Mouse (Mus musculus) ES-Bruce4 (cell line): ENCODE results near the gene Fryl. TPM values are rescaled to one million over a fixed set of nuclear protein-coding genes. Genes with fewer than 3 reads are reported as not detected.
"Not testable (repeated sequence)": the region's sequence is repeated elsewhere in the genome, so short reads cannot be mapped to it uniquely, and the experiment has no call there.

Source experiments
- H3K27ac ChIP-seq: 2 replicates; pipeline ENCODE4 v1.5.1; 2012; ENCODE audit warnings: low read length, inconsistent platforms; ENCODE audit not compliant: insufficient read depth
- H3K27me3 ChIP-seq: 2 replicates; pipeline ENCODE4 v1.6.1; 2012; ENCODE audit warnings: mild to moderate bottlenecking, low read length, inconsistent platforms; ENCODE audit not compliant: control insufficient read depth, poor library complexity, insufficient read depth, severe bottlenecking
- H3K36me3 ChIP-seq: 2 replicates; pipeline ENCODE4 v1.6.1; 2012; ENCODE audit warnings: inconsistent platforms, mild to moderate bottlenecking, low read length, moderate library complexity; ENCODE audit not compliant: control insufficient read depth, poor library complexity, insufficient read depth, severe bottlenecking
- H3K4me1 ChIP-seq: one replicate; pipeline ENCODE4 v1.8.1; 2011; ENCODE audit warnings: low read length; ENCODE audit not compliant: control insufficient read depth, insufficient read depth
- H3K4me3 ChIP-seq: 2 replicates; pipeline ENCODE4 v1.5.1; 2011; ENCODE audit warnings: low read depth, mild to moderate bottlenecking, low read length
- H3K9ac ChIP-seq: 2 replicates; pipeline ENCODE4 v1.6.1; 2012; ENCODE audit warnings: low read depth, mild to moderate bottlenecking, inconsistent platforms; ENCODE audit not compliant: poor library complexity, severe bottlenecking
- H3K9me3 ChIP-seq: replicated peaks from 2 replicates; pipeline ENCODE4 v1.6.1; 2012; ENCODE audit warnings: mild to moderate bottlenecking, low read length, inconsistent platforms; ENCODE audit not compliant: control insufficient read depth, poor library complexity, insufficient read depth, severe bottlenecking
- CTCF ChIP-seq: IDR thresholded peaks from one replicate; pipeline ENCODE4 v1.8.1; 2011; ENCODE audit warnings: low read depth, low read length
- EP300 ChIP-seq: IDR thresholded peaks from 2 replicates; pipeline ENCODE4 v1.6.1; 2011; ENCODE audit warnings: low read depth, low read length; ENCODE audit not compliant: insufficient read depth
- POLR2A ChIP-seq: IDR thresholded peaks from one replicate; pipeline ENCODE4 v1.8.1; 2011; ENCODE audit warnings: low read length; ENCODE audit not compliant: insufficient read depth
- polyA plus RNA-seq: library from polyadenylated mRNA; stranded (reverse); fragments of >200 nt; gene quantifications from 2 replicates; pipeline ENCODE4 v1.2.4, GENCODE M21; 2011; ENCODE audit warnings: low read depth; ENCODE audit not compliant: missing spikeins, insufficient read depth, insufficient read length

Fryl gene
- polyA plus RNA-seq, 1 experiment: 94.8 TPM

GRCm38 (mm10) chr5:73008230-73008629 is 248.2 kb downstream of the Fryl start:
- H3K36me3 ChIP-seq, H3K27me3 ChIP-seq, H3K9me3 ChIP-seq, H3K9ac ChIP-seq, H3K4me1 ChIP-seq, H3K27ac ChIP-seq, H3K4me3 ChIP-seq: not testable (repeated sequence)
- TF ChIP-seq CTCF: peak; percentile 44

GRCm38 (mm10) chr5:73007582-73007959 is 248.8 kb downstream of the Fryl start:
- H3K4me1 ChIP-seq: no peaks in the 10 kb centered on the region
- H3K9ac ChIP-seq: no peak overlapping the region
- no peaks in the 10 kb centered on the region for H3K36me3 ChIP-seq
- H3K27me3 ChIP-seq: peaks cover 6% of the 10 kb centered on the region
- no peak overlapping the region for H3K27ac ChIP-seq
- no peaks in the 10 kb centered on the region for H3K9me3 ChIP-seq
- TF ChIP-seq POLR2A (no peak), EP300 (no peak), CTCF (no peak)
- H3K4me3 ChIP-seq: peak overlapping the region; percentile 61; the same call in 1 of the 2 replicates

GRCm38 (mm10) chr5:73006784-73007581 is 249.4 kb downstream of the Fryl start, which contains the start of gene Slc10a4:
Slc10a4 (plus strand) TSS chr5:73006883.
- Histone ChIP-seq H3K27ac (no peak within 1 kb of the TSS), H3K27me3 (peaks cover 6% of the 10 kb centered on the region), H3K9ac (no peak within 1 kb of the TSS), H3K4me3 (peak within 1 kb of the TSS; percentile 61), H3K4me1 (no peaks in the 10 kb centered on the region), H3K9me3 (no peaks in the 10 kb centered on the region), H3K36me3 (no peaks in the 10 kb centered on the region)
- TF ChIP-seq POLR2A: no peak
- TF ChIP-seq CTCF: no peak

DNA sequence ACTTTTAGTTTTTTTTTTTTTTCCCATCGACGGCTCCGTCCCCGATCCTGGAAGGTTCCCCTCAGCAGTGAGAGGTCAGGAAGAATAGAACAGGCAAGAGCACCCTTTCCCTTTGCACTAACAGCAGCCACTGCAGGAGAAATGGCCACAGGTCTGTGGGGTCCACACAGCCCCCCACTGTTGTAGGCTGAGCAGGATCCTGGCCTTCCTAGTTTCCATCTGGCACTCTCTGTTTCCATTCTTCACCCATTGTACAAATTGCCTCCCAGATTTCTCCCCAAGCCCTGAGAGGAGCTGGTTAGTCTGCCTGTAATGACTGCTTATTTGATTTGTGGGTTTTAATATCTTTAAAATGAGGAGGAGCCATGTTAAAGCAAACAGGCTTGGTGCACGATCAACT is 252.4 kb downstream of the Fryl start:
- Histone ChIP-seq H3K36me3 (no peaks in the 10 kb centered on the region), H3K4me3 (no peak overlapping the region), H3K4me1 (no peaks in the 10 kb centered on the region), H3K9me3 (no peaks in the 10 kb centered on the region), H3K27ac (no peak overlapping the region), H3K9ac (no peak overlapping the region), H3K27me3 (peaks cover 6% of the 10 kb centered on the region)
- TF ChIP-seq CTCF (no peak), POLR2A (no peak), EP300 (no peak)

DNA sequence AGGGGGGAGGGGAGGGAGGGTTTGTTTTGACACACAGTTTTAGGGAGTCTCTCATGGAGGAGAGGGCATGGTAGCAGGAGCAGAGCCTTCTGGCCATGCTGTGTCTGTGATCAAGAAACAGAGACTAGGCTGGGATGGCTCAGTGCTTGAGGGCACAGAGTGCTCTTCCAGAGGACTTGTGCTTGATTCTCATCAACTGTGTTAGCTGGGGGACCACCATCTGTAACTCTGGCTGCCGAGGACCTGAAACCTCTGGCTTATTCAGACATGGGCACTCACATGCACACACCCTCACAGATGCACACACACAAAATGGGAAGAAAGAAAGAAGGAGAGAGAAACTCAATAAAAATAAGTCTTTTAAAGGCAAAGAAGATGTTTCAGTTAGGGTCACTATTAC is 257.9 kb downstream of the Fryl start:
- not testable (repeated sequence) for H3K4me1 ChIP-seq, H3K9ac ChIP-seq, H3K4me3 ChIP-seq, H3K36me3 ChIP-seq, H3K27me3 ChIP-seq, H3K27ac ChIP-seq, H3K9me3 ChIP-seq

DNA sequence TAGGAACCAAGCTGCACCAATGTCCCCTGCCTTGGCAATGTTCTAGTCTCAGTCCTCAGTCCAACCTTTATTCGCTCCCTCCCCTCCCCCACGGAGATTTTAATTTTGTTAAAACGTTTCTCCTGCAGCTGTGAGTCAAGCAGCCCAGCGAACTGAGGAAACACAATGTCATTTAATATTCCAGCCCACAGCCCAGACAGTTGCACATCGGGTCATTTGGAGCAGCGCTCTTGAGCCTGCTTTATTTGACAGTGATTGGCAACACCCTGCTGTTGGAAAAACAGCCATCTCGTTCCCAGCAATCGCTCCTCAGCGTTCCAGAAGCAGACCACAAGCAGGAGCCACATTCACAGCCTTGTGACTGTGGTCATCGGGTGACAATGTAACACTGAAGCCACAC is 261.0 kb downstream of the Fryl start:
- H3K36me3 ChIP-seq: no peaks in the 10 kb centered on the region
- no peaks in the 10 kb centered on the region for H3K27me3 ChIP-seq
- H3K27ac ChIP-seq: no peak overlapping the region
- no peak overlapping the region for H3K9ac ChIP-seq
- H3K4me1 ChIP-seq: no peaks in the 10 kb centered on the region
- H3K9me3 ChIP-seq: no peaks in the 10 kb centered on the region
- no peak overlapping the region for H3K4me3 ChIP-seq
- TF ChIP-seq POLR2A (no peak), CTCF (no peak), EP300 (no peak)
